Mouse (Mus musculus): ENCODE measurements around the gene Shoc2.

DNA sequence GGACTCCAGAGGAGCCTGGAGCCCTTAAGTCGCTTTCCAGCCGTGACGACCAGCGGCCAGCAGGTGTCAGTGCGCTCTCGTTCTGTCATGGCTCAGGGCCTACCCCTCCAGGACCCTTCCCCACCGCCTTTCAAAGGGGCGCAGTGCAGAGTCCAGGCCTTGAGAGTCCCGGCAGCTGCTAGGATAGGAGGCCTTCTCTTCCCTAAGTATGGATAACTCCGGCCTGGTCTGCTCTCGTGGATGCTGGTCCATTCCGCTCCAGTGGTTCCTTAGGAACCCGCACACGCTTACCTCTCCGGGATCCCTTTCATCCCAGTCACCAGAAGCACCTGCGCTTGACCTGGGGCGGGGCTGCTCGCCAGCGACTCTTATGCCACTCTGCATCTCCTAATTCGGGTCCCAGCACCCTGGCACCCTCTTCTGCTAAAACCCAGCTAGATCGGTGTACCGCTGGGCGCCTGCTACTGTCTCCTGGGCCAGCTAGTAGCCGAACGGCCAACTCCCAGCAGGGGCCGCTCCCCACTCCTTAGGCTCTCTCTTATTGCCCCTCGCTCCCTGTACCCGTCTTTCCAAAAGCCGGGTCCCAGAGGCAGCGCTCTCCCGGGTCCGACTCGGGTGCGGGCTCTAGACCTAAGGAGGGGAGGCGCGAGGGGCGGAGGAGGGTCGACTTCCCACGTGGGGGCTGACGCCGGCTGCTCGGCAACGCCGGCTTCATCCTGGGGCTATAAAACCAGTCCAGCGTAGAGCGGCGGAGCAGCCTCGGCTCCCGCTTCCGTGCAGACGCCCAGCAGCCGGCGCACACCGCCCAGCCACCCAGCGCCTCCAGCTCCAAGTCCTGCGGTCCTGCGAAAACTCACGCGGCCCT lies 100.6 kb downstream of the Shoc2 start:
- TF ChIP-seq EP300 (IDR thresholded peaks at IDR 0.05; ENCODE audit: insufficient read depth, low read depth, low read length) = no peak
- TF ChIP-seq POLR2A (IDR thresholded peaks at IDR 0.05; ENCODE audit: insufficient read depth, low read depth, low read length) = no peak
- TF ChIP-seq CTCF (IDR thresholded peaks at IDR 0.05) = peak; percentile 68
